Mouse (Mus musculus) MN1 (cell line): ENCODE results near the gene Nmur1.
A peak's percentile ranks its signal among the peaks of the same experiment; 100 is the strongest.
"Not testable (repeated sequence)": the region's sequence is repeated elsewhere in the genome, so short reads cannot be mapped to it uniquely, and the experiment has no call there.

Experiments
- DNase-seq: peaks from one replicate; pipeline ENCODE4 v3.0.0-alpha.2; 2016; ENCODE audit warnings: low spot score

The Nmur1 gene

GRCm38 (mm10) chr1:86358906-86359797 is 66.9 kb downstream of the Nmur1 start, which contains the start of gene Ncl:
TSS of gene Ncl (minus strand) at chr1:86359400.
- peak; percentile 99 for DNase-seq

GRCm38 (mm10) chr1:86358229-86358905 is 67.7 kb downstream of the Nmur1 start:
- no peak for DNase-seq

- DNase-seq, result no peak
These were observed 71.8 kb downstream of the Nmur1 start for GRCm38 (mm10) chr1:86354186-86354585.

GRCm38 (mm10) chr1:86350576-86350975 is 75.5 kb downstream of the Nmur1 start:
- no peak for DNase-seq

GRCm38 (mm10) chr1:86349696-86350095 is 76.3 kb downstream of the Nmur1 start:
- no peak for DNase-seq

- no peak for DNase-seq
These were observed 76.8 kb downstream of the Nmur1 start for GRCm38 (mm10) chr1:86349201-86349600.

- DNase-seq, result no peak
These were observed 77.2 kb downstream of the Nmur1 start for GRCm38 (mm10) chr1:86348801-86349200.

GRCm38 (mm10) chr1:86348083-86348482 is 77.9 kb downstream of the Nmur1 start:
- DNase-seq, result no peak

GRCm38 (mm10) chr1:86347716-86348045 is 78.3 kb downstream of the Nmur1 start:
- no peak for DNase-seq

GRCm38 (mm10) chr1:86346851-86347715 is 78.9 kb downstream of the Nmur1 start:
- no peak for DNase-seq

GRCm38 (mm10) chr1:86345956-86346355 is 80.1 kb downstream of the Nmur1 start:
- DNase-seq, result no peak

- no peak for DNase-seq
These were observed 81.0 kb downstream of the Nmur1 start for GRCm38 (mm10) chr1:86345069-86345468.

- no peak for DNase-seq
These were observed 81.8 kb downstream of the Nmur1 start for GRCm38 (mm10) chr1:86343969-86344861.

- DNase-seq, result no peak
These were observed 82.9 kb downstream of the Nmur1 start for GRCm38 (mm10) chr1:86343087-86343645.

GRCm38 (mm10) chr1:86342371-86342770 is 83.7 kb downstream of the Nmur1 start:
- DNase-seq, result no peak

GRCm38 (mm10) chr1:86341096-86341495 is 84.9 kb downstream of the Nmur1 start:
- DNase-seq, result not testable (repeated sequence)

GRCm38 (mm10) chr1:86339156-86339812 is 86.7 kb downstream of the Nmur1 start:
- peak; percentile 80 for DNase-seq

- no peak for DNase-seq
These were observed 89.7 kb downstream of the Nmur1 start for GRCm38 (mm10) chr1:86336330-86336729.
